In the genomic region with DNA sequence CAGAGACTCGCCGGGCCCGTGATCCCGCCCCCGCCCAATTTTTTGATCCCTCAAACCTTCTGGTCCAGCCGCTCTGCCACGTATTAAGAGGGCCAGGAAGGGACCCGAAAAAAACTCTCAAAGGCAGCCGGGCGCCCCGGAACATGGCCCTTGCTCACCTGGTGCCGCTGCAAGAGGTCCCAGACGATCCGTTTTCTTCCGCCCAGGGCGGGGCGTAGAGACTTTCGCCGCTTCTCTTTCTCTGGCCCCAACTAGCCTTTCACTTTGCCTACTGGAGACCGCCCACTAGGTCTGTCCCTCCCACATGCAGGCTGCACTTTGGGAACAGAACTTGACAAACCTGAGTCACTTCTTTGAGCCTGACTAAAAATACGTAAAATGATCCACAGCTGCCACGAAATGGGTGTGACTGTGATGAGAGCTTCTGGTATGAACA, we compare ENCODE assay signal across 8 mouse cellular contexts. TPM values are rescaled to one million over a fixed set of nuclear protein-coding genes. Genes with fewer than 3 reads are reported as not detected.
A peak's percentile ranks its signal among the peaks of the same experiment; 100 is the strongest.
DNase-seq lines count a peak whose midpoint lies in the region; ATAC-seq lines count a peak whose summit lies in the region.

No protein-coding gene starts in this region.

- 0 out of 2 replicates have a peak, but pooled peaks have one; percentile 7 for ATAC-seq in heart, embryonic 16.5 days (replicated peaks; ENCODE audit: extremely low read depth, insufficient read depth, low FRiP score)

- peak; percentile 72 to 75 for DNase-seq in B cell, adult 2 months
- DNase-seq in adrenal gland, adult 18-20 months (ENCODE audit: low spot score in 2 of 2): peak; percentile 66 to 72
- peak; percentile 83 for DNase-seq in kidney, postnatal 14 days
- DNase-seq in lung, postnatal 36 days: peak; percentile 93
- DNase-seq in ovary, postnatal 36 days (ENCODE audit: low spot score): peak; percentile 69
- peak; percentile 59 for DNase-seq in urinary bladder, adult 2 months (ENCODE audit: low spot score)

- no peaks in the 10 kb centered on the region for H3K9me3 ChIP-seq in erythroblast, embryonic 14.5 days (ENCODE audit: control insufficient read depth, low read length)
- H3K9me3 ChIP-seq in heart, embryonic 16.5 days (replicated peaks; ENCODE audit: control insufficient read depth, low read length): no peaks in the 10 kb centered on the region

- peaks cover 80% of the 10 kb centered on the region for H3K4me1 ChIP-seq in erythroblast, embryonic 14.5 days (ENCODE audit: control insufficient read depth)
- H3K4me1 ChIP-seq in heart, embryonic 16.5 days (ENCODE audit: control insufficient read depth, insufficient read depth, low read length): peaks cover 22% of the 10 kb centered on the region

- H3K27me3 ChIP-seq in erythroblast, embryonic 14.5 days (ENCODE audit: control insufficient read depth): no peaks in the 10 kb centered on the region
- no peaks in the 10 kb centered on the region for H3K27me3 ChIP-seq in heart, embryonic 16.5 days (ENCODE audit: control insufficient read depth, insufficient read depth, low read length)

- peak overlapping the region; percentile 37 for H3K27ac ChIP-seq in heart, embryonic 16.5 days (ENCODE audit: low read length)

- H3K4me3 ChIP-seq in erythroblast, embryonic 14.5 days (replicated peaks): peak overlapping the region; percentile 69
- peak overlapping the region; percentile 58 for H3K4me3 ChIP-seq in heart, embryonic 16.5 days (ENCODE audit: low read length)

- peak overlapping the region; percentile 73 for H3K9ac ChIP-seq in heart, embryonic 16.5 days (ENCODE audit: low read length)

- H3K4me2 ChIP-seq in heart, embryonic 16.5 days (ENCODE audit: low read depth, low read length): peak overlapping the region; percentile 63

- WGBS in heart, embryonic 16.5 days: 2% methylated on average over 22 of the region's 22 CpGs

- H3K36me3 ChIP-seq in erythroblast, embryonic 14.5 days (ENCODE audit: control insufficient read depth): peaks cover 26% of the 10 kb centered on the region
- H3K36me3 ChIP-seq in heart, embryonic 16.5 days (ENCODE audit: control insufficient read depth, insufficient read depth): 0 out of 2 replicates have a peak, but pooled peaks cover 2% of the 10 kb centered on the region

RNA-seq across cellular contexts. Expression of gene Rnh1, which starts 4.1 kb away (rescaled TPM):
- total RNA-seq in adrenal gland, adult 18-20 months (2021): 100 to 1,000 TPM; 218 to 327 TPM
- 0.48 and 1.5 TPM in 2 replicates for polyA plus RNA-seq in erythroblast, embryonic 14.5 days (2012)
- polyA plus RNA-seq in heart, embryonic 16.5 days (2015; fragmentation: Nextera tagmentation; extraction: Ambion mirVana): 96.9 and 111 TPM in 2 replicates
- polyA plus RNA-seq in urinary bladder, adult 2 months (2012; rRNA removed): 126 and 135 TPM in 2 replicates

RNA-seq across cellular contexts. Expression of gene Hras, which starts 25.3 kb away (rescaled TPM):
- total RNA-seq in adrenal gland, adult 18-20 months (2021): 10 to 100 TPM; 87.8 to 99.7 TPM
- 34.0 and 43.9 TPM in 2 replicates for polyA plus RNA-seq in erythroblast, embryonic 14.5 days (2012)
- 59.5 and 92.1 TPM in 2 replicates for polyA plus RNA-seq in heart, embryonic 16.5 days (2015; fragmentation: Nextera tagmentation; extraction: Ambion mirVana)
- 114 and 129 TPM in 2 replicates for polyA plus RNA-seq in urinary bladder, adult 2 months (2012; rRNA removed)

RNA-seq across cellular contexts. Expression of gene Lrrc56, which starts 25.4 kb away (rescaled TPM):
- 1 to 10 TPM; 3.9 to 6.9 TPM for total RNA-seq in adrenal gland, adult 18-20 months (2021)
- polyA plus RNA-seq in erythroblast, embryonic 14.5 days (2012): 19.2 and 22.6 TPM in 2 replicates
- 3.0 and 4.1 TPM in 2 replicates for polyA plus RNA-seq in heart, embryonic 16.5 days (2015; fragmentation: Nextera tagmentation; extraction: Ambion mirVana)
- 5.2 and 5.8 TPM in 2 replicates for polyA plus RNA-seq in urinary bladder, adult 2 months (2012; rRNA removed)

RNA-seq across cellular contexts. Expression of gene Lmntd2, which starts 45.3 kb away (rescaled TPM):
- total RNA-seq in adrenal gland, adult 18-20 months (2021): under 1 TPM; 0.13 to 0.33 TPM
- polyA plus RNA-seq in erythroblast, embryonic 14.5 days (2012): 0.28 and 0.51 TPM in 2 replicates
- polyA plus RNA-seq in heart, embryonic 16.5 days (2015; fragmentation: Nextera tagmentation; extraction: Ambion mirVana): 0.54 and 0.76 TPM in 2 replicates
- polyA plus RNA-seq in urinary bladder, adult 2 months (2012; rRNA removed): 8.4 and 11.6 TPM in 2 replicates

RNA-seq across cellular contexts. Expression of gene Ptdss2, which starts 46.4 kb away (rescaled TPM):
- 10 to 100 TPM; 39.2 to 40.4 TPM for total RNA-seq in adrenal gland, adult 18-20 months (2021)
- 148 and 156 TPM in 2 replicates for polyA plus RNA-seq in erythroblast, embryonic 14.5 days (2012)
- 56.1 and 63.9 TPM in 2 replicates for polyA plus RNA-seq in heart, embryonic 16.5 days (2015; fragmentation: Nextera tagmentation; extraction: Ambion mirVana)
- 25.6 and 27.7 TPM in 2 replicates for polyA plus RNA-seq in urinary bladder, adult 2 months (2012; rRNA removed)

Comparison
In these comparisons a context has a peak if more than half of its experiments do, and no peak if none do; other contexts are left out.
1. Peak in every context shown above with its lines: DNase-seq, ATAC-seq, H3K4me3 ChIP-seq and H3K27ac ChIP-seq.
2. RNA of gene Rnh1, which starts 4.1 kb away (polyA plus RNA-seq): 126 to 135 TPM in urinary bladder, adult 2 months and 96.9 to 111 TPM in heart, embryonic 16.5 days; 0.48 to 1.5 TPM in erythroblast, embryonic 14.5 days; every median in the first group is over 10 times any median in the second.